Mouse (Mus musculus) embryo, embryonic 9.5 days (tissue): ENCODE measurements around the gene Stat4.

Experiments used
- DNase-seq: peaks from one replicate; pipeline ENCODE4 v3.0.0-alpha.2; 2017; ENCODE audit errors: extremely low spot score

The Stat4 gene

GRCm38 (mm10) chr1:52107206-52107605 lies 120.3 kb downstream of the Stat4 start:
- DNase-seq: no peak

- no peak for DNase-seq
Measured at GRCm38 (mm10) chr1:52111217-52111616, 124.3 kb downstream of the Stat4 start.

GRCm38 (mm10) chr1:52112301-52112700 lies 125.4 kb downstream of the Stat4 start:
- DNase-seq: no peak

GRCm38 (mm10) chr1:52113067-52113665 lies 126.2 kb downstream of the Stat4 start:
- no peak for DNase-seq

- DNase-seq: peak; percentile 97
Measured at GRCm38 (mm10) chr1:52113666-52114069, 126.7 kb downstream of the Stat4 start.

- no peak for DNase-seq
Measured at GRCm38 (mm10) chr1:52116441-52116840, 129.5 kb downstream of the Stat4 start.

- no peak for DNase-seq
Measured at GRCm38 (mm10) chr1:52117777-52118176, 130.8 kb downstream of the Stat4 start.

GRCm38 (mm10) chr1:52118860-52119591 lies 132.1 kb downstream of the Stat4 start, which contains the start of gene Stat1:
Gene Stat1 (plus strand): TSS chr1:52119440.
- DNase-seq: peak; percentile 94

GRCm38 (mm10) chr1:52119691-52120090 lies 132.7 kb downstream of the Stat4 start:
- DNase-seq: no peak

- DNase-seq: no peak
Measured at GRCm38 (mm10) chr1:52120191-52120590, 133.2 kb downstream of the Stat4 start.

- DNase-seq: no peak
Measured at GRCm38 (mm10) chr1:52121052-52121451, 134.1 kb downstream of the Stat4 start.

GRCm38 (mm10) chr1:52124818-52125217 lies 137.9 kb downstream of the Stat4 start:
- no peak for DNase-seq

GRCm38 (mm10) chr1:52127350-52127749 lies 140.4 kb downstream of the Stat4 start:
- no peak for DNase-seq

GRCm38 (mm10) chr1:52129794-52130193 lies 142.8 kb downstream of the Stat4 start:
- no peak for DNase-seq

GRCm38 (mm10) chr1:52131787-52132377 lies 144.9 kb downstream of the Stat4 start:
- DNase-seq: no peak

- DNase-seq: no peak
Measured at GRCm38 (mm10) chr1:52133254-52133653, 146.3 kb downstream of the Stat4 start.

- no peak for DNase-seq
Measured at GRCm38 (mm10) chr1:52137292-52137691, 150.3 kb downstream of the Stat4 start.

GRCm38 (mm10) chr1:52140534-52140933 lies 153.6 kb downstream of the Stat4 start:
- no peak for DNase-seq

GRCm38 (mm10) chr1:52141482-52141881 lies 154.5 kb downstream of the Stat4 start:
- DNase-seq: no peak

- no peak for DNase-seq
Measured at GRCm38 (mm10) chr1:52142117-52142516, 155.2 kb downstream of the Stat4 start.

- no peak for DNase-seq
Measured at GRCm38 (mm10) chr1:52143191-52143590, 156.2 kb downstream of the Stat4 start.

GRCm38 (mm10) chr1:52143596-52144156 lies 156.7 kb downstream of the Stat4 start:
- DNase-seq: no peak

GRCm38 (mm10) chr1:52144907-52145306 lies 158.0 kb downstream of the Stat4 start:
- DNase-seq: no peak
